Mouse (Mus musculus) spleen, postnatal 4 days (tissue): ENCODE measurements at regions not wholly inside any gene's neighbourhood (a gene's known extent, or its start where the extent isn't known, plus 50 kb on each side); places are given as distances from the start of the nearest gene placed in this dataset.

Experiments
- DNase-seq, 2 experiments: peaks; one replicate each; pipeline ENCODE4 v3.0.0; 2022; ENCODE audit warnings: low spot score in 2 of 2

DNA sequence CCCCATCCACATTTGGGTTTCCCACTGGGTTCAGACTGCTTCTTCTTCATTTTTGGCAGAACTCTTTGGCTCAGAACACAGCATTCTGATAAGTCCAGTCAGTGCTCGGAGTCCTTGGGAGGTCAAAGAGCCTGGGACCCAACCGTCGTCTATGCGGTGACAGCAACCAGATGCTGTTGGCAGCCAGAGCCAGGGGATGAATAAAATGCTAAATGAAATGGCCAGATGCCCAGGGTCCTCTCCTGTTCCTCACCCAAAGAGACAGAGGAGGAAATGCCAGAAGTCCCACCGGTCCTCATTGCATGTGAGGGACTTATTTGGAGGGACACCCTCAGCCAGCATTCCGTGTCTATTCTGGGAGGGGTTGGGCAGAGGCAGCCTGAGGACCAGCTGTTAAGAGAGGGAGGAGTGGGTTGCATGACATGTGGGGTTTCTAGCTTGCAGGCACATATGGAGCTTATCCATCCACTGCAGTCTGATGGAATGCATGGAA lies 801.2 kb upstream of the Lrrc6 start:
- DNase-seq = peak; percentile 14 to 38

DNA sequence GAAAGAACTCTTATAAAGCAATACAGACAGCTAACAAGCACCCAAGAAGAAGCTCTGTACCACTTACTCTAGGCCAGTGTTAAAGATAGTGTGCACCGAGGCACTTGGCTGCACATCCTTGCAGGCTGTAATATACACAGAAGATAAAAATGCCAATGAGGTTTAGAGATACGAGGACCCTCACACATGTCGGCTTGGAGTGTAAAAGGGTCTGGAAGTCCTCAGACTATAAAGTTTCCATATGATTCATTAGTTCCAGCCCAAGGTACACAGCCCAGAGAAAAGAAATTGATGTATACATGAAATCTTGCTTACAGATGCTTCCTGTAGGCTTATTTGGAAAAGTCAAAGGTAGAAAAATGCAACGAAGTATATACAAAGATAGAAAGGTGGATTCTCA lies 800.3 kb upstream of the Lrrc6 start:
- DNase-seq = no peak

- no peak for DNase-seq
Measured at GRCm38 (mm10) chr15:67294797-67295196, 794.1 kb upstream of the Lrrc6 start.

DNA sequence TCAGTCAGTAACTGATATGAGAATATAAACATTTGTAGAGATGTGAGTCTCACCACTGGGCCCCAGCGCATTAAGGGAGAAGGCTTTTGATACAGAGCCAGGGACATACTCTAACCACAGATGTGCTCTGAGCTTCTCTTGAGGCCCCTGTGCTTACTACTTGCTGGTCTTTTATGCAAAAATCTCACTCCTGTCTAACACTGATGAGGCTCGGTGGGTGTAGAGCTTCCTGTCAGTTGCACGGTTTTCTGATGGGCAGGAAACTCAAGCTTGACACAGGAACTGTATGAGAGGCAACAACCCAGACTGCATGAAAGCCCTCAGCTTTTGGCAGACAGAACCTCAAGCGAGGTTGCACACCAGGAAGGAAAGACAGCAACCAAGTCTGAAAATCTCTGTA lies 789.0 kb upstream of the Lrrc6 start:
- peak; percentile 25 to 66 for DNase-seq

DNA sequence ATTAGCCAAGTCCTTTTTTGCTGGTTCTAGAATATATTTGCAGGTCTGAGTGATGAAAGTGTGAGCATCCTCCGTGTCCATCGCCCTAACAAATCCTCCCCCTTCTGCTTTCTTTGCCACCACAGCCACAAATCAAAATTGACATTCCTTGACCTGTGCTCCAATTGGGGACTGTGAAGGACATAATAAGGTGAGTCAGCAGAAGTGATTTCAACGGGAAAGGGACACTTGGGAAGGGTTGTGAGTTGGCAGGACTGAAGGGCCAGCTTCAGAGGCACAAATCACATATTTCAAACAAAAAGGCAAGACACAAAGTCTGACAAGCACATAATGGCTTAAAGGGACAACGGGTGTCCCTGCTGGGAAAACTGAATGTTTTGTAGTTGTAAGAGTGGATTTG lies 784.2 kb upstream of the Lrrc6 start:
- no peak for DNase-seq

- no peak for DNase-seq
Measured at GRCm38 (mm10) chr15:67283275-67283972, 782.7 kb upstream of the Lrrc6 start.

GRCm38 (mm10) chr15:67278869-67279268 lies 778.2 kb upstream of the Lrrc6 start:
- DNase-seq = no peak

- no peak for DNase-seq
Measured at GRCm38 (mm10) chr15:67275058-67275457, 774.3 kb upstream of the Lrrc6 start.

GRCm38 (mm10) chr15:67272397-67272796 lies 771.7 kb upstream of the Lrrc6 start:
- no peak for DNase-seq

- DNase-seq = no peak
Measured at GRCm38 (mm10) chr15:67263723-67264122, 763.0 kb upstream of the Lrrc6 start.

- DNase-seq = no peak
Measured at GRCm38 (mm10) chr15:67263313-67263712, 762.6 kb upstream of the Lrrc6 start.

DNA sequence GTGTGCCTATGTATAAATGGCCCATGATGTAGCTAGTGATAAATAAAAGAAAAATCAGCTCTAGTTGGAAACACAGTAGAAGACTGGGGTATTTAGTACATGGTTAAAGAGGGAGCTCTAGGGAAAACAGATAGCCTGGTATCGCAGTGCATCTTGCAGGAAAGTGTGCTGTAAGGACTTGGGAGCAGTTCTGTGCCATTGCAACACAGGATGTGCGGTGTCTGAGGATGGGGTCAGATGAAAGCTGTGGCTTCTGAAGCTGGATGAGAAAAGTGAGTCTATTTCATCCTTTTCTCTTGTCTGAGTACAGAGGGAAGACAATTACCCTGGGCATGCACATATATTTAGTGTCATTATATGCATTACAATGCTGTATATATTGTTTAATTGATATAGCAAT lies 761.6 kb upstream of the Lrrc6 start:
- no peak for DNase-seq

DNA sequence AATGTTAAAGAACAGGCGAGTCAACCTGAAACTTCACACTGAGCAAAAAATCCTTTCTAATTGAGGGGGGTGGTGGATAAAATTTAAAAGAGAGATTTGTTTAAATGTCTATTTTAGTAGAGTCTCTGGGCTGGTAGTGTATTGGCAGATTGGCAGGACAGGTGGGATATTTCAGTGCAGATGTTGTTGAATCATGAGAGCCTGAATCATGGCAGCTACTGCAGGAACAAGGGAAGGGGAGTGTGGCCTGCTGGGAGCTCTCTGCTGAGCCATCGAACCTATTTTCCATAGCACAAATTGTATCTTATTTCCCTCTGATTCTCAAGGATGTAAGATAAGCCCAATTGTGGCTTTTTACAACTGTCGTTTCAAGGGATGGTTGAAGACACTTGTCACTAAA lies 760.0 kb upstream of the Lrrc6 start:
- DNase-seq = no peak

GRCm38 (mm10) chr15:67249147-67249546 lies 748.4 kb upstream of the Lrrc6 start:
- no peak for DNase-seq

DNA sequence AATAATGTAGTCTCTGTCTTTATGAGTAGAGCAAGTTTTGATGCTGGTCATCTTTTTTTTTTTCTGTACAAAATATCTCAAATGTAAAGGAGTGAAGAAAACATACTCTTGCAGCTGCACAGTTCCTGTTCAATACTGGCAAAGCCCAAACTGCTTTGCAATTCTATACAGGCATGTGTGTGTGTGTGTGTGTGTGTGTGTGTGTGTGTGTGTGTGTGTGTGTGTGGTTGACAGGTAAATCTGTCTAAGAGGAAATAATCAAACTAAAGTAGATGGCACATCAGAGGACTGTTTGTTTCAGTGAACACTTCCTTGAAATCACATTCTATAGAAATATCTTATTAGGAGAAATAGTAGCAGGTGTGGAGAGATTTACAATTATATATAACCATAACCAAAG lies 747.8 kb upstream of the Lrrc6 start:
- no peak for DNase-seq

GRCm38 (mm10) chr15:67245658-67246268 lies 745.1 kb upstream of the Lrrc6 start:
- DNase-seq = no peak

DNA sequence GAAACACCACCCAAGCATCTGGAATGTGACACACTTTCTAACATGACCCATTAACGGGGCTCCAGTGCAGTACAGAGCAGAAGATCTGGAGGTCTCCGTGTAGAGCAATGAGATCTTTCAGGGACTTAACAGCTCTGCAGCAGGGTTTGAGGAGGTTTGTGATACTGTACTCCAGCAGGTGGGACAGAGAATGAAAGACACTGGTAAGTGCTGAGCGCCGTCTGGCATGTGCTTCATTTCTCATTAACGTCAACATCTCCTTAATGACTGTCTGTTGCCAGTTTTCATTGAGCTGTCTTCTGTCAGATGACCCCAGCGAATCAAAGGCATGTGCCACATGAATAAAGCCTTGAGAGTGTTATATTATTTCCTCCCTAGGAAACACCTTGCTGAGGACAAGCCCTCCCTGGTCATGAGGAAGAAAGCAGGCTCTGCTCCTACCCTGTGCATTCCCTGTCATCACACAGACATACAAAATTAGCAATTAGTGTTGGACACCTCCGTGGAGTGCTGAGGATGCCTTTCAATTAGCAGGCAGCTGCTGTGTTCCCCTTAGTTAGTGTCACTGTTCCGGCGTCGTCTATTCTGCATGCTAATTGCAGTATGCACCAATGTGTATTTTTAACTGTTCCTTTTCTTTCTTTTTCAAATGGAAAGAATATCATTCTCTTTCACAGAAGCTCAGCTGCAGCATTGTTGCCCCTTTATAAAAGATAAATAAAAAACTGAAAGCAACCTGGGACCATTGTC lies 744.4 kb upstream of the Lrrc6 start:
- DNase-seq = no peak

GRCm38 (mm10) chr15:67235107-67235785 lies 734.5 kb upstream of the Lrrc6 start:
- DNase-seq = no peak

GRCm38 (mm10) chr15:67229359-67229758 lies 728.6 kb upstream of the Lrrc6 start:
- DNase-seq = no peak

DNA sequence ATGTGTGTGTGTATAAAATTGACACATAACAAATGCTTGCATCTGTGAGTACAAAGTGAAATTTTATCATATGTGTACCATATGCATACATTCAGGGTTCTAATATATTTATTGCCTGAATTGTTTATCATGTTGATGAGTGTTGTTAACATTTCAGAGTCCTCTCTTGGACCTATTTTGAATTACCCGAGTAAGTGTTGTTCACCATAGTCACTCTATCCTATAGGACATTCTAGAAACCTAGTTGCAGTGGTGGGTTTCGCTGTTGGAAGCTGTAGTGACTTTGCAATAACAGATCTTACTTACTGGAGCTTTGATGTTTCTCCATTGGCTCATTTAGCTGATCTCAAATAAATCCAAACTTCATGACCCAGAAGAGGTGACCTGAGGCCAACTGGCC lies 727.9 kb upstream of the Lrrc6 start:
- DNase-seq = no peak

- DNase-seq = no peak
Measured at GRCm38 (mm10) chr15:67227456-67228164, 726.9 kb upstream of the Lrrc6 start.

GRCm38 (mm10) chr15:67226900-67227299 lies 726.2 kb upstream of the Lrrc6 start:
- no peak for DNase-seq
